Mouse (Mus musculus) embryonic facial prominence, embryonic 11.5 days (tissue): ENCODE results near the gene Fitm2. TPM values are rescaled to one million over a fixed set of nuclear protein-coding genes. Genes with fewer than 3 reads are reported as not detected.
A peak's percentile ranks its signal among the peaks of the same experiment; 100 is the strongest.

ENCODE experiments used
- ATAC-seq: fragments of 200-750 bp; cut with Nextera tagmentation; replicated peaks from 2 replicates; pipeline ENCODE4 v1.8.0; 2017; ENCODE audit warnings: low read depth; ENCODE audit not compliant: insufficient number of reproducible peaks, low FRiP score, low TSS enrichment
- DNase-seq: peaks from one replicate; pipeline ENCODE4 v3.0.0-alpha.2; 2015; ENCODE audit warnings: low spot score
- H3K27ac ChIP-seq: fragments of 300-500 bp; sonication (generic); replicated peaks from 2 replicates; pipeline ENCODE4 v1.5.1; 2014; ENCODE audit warnings: mild to moderate bottlenecking, low read depth, low read length, control low read depth
- H3K27me3 ChIP-seq: fragments of 300-500 bp; sonication (generic); 2 replicates; pipeline ENCODE4 v1.6.1; 2014; ENCODE audit warnings: mild to moderate bottlenecking, low read length, moderate library complexity, mixed read lengths; ENCODE audit not compliant: control insufficient read depth, insufficient read depth
- H3K36me3 ChIP-seq: fragments of 300-500 bp; sonication (generic); replicated peaks from 2 replicates; pipeline ENCODE4 v1.6.1; 2014; ENCODE audit warnings: low read depth, mild to moderate bottlenecking, low read length, moderate library complexity, mixed read lengths; ENCODE audit not compliant: control insufficient read depth, insufficient read depth
- H3K4me1 ChIP-seq: fragments of 300-500 bp; sonication (generic); 2 replicates; pipeline ENCODE4 v1.6.1; 2014; ENCODE audit warnings: low read length, mixed read lengths; ENCODE audit not compliant: control insufficient read depth, insufficient read depth
- H3K4me2 ChIP-seq: fragments of 300-500 bp; sonication (generic); 2 replicates; pipeline ENCODE4 v1.6.1; 2014; ENCODE audit warnings: low read depth, mild to moderate bottlenecking, control low read depth, low read length, moderate library complexity
- H3K4me3 ChIP-seq: fragments of 300-500 bp; sonication (generic); 2 replicates; pipeline ENCODE4 v1.5.1; 2014; ENCODE audit warnings: low read depth, low read length, control low read depth
- H3K9ac ChIP-seq: fragments of 300-500 bp; sonication (generic); replicated peaks from 2 replicates; pipeline ENCODE4 v1.6.1; 2014; ENCODE audit warnings: mild to moderate bottlenecking, control low read depth, low read length
- H3K9me3 ChIP-seq: fragments of 300-500 bp; sonication (generic); replicated peaks from 2 replicates; pipeline ENCODE4 v1.6.1; 2016; ENCODE audit warnings: mild to moderate bottlenecking, low read length, inconsistent platforms, mixed read lengths; ENCODE audit not compliant: control insufficient read depth
- whole genome bisulfite sequencing: fragments of 180-500 bp; shearing (Covaris S2); extraction: QIAGEN DNeasy Blood & Tissue Kit; methylation state at CpG from one replicate; pipeline ENCODE4 v1.1.7; 2014; 5-methylcytosine and 5-hydroxymethylcytosine counted together
- polyA plus RNA-seq: library from polyadenylated mRNA; unstranded; fragments of >200 nt; fragmentation: Nextera tagmentation; extraction: Ambion mirVana; gene quantifications from 2 replicates; pipeline ENCODE4 v1.2.1, GENCODE M21; 2014

The Fitm2 gene
- polyA plus RNA-seq, 1 experiment from 2014 or later = 9.0 TPM

DNA sequence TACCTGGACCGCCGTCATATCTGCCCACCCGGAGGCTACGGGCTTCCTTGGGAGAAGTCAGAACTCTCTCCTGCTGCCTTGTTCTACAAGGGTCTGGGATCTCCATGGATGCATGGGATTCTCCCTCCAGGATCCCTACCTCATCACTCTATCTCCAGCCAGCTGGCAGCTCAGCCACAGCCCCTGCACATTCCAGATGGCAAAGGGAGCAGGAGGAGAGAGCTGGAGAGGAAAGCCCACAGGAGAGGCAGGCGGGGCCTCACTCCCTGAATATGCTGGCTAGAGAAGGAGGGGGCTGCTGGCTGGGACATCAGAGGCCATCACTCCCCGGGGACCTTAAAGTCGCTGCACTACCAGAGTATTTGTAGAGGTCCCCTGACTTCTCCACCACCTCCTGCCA lies 18.9 kb upstream of the Fitm2 start:
- Histone ChIP-seq H3K27me3 (no peaks in the 10 kb centered on the region), H3K9me3 (no peaks in the 10 kb centered on the region), H3K9ac (no peak overlapping the region; the same call in 1 of the 2 replicates), H3K4me3 (no peak overlapping the region), H3K4me2 (no peak overlapping the region), H3K36me3 (no peaks in the 10 kb centered on the region), H3K4me1 (no peaks in the 10 kb centered on the region), H3K27ac (no peak overlapping the region)
- ATAC-seq = no peak; the same call in 1 of the 2 replicates
- no peak for DNase-seq
- 68% methylated on average over 7 of the region's 7 CpGs for WGBS

DNA sequence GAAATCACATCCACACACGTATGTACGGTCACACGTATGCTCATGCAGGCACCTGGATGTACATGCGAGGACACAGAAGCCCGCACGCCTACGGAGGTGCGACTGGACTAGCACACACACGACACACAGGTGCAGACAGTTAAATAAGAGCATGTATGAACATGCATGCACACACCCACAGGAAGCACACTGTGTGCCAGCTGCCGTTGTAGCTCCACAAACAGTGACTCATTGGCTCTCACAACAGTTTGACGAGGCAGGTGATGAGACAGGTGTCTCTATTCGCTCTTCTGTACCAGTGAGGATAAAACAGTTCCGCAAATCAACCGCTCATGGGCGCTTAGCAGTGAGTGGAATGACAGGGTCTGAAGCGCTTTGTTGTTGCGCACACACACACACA lies 18.2 kb upstream of the Fitm2 start:
- WGBS = 92% methylated on average over 17 of the region's 17 CpGs
- Histone ChIP-seq H3K36me3 (no peaks in the 10 kb centered on the region), H3K27me3 (no peaks in the 10 kb centered on the region), H3K27ac (no peak overlapping the region), H3K4me2 (no peak overlapping the region), H3K9ac (no peak overlapping the region), H3K9me3 (no peaks in the 10 kb centered on the region), H3K4me1 (no peaks in the 10 kb centered on the region), H3K4me3 (no peak overlapping the region)
- ATAC-seq = no peak
- DNase-seq = no peak

DNA sequence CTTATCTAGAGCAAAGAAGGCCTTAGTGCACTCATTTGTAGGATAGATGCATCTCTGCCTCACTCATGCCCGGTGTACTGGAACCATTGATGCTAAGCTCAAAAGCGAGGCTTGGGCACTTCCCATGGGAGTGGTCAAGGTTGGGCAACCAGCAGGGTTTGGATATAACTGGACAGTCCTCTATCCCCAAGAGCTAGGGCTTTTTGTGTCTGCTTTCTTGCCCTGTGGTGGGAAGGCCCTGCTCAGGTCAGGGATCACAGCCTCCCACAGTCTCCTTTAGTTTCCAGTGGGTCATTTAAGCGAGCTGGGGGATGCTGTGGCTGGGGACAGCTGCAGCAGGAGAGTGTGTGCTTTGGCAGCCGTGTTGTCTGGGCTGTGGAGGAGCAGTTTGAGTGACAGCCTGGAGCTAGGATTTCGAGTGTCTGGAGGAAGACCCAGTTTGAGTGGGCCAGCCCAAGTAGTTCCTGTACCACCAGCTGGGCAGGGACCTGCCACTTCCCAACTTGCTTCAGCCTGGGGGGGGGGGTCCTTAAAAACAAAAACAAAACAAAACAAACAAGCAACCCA lies 17.4 kb upstream of the Fitm2 start:
- Histone ChIP-seq H3K36me3 (no peaks in the 10 kb centered on the region), H3K27ac (no peak overlapping the region), H3K27me3 (no peaks in the 10 kb centered on the region), H3K4me2 (no peak overlapping the region), H3K9me3 (no peaks in the 10 kb centered on the region), H3K4me3 (no peak overlapping the region), H3K4me1 (no peaks in the 10 kb centered on the region), H3K9ac (no peak overlapping the region)
- no peak for DNase-seq
- 60% methylated on average over 5 of the region's 5 CpGs for WGBS
- ATAC-seq = 0 out of 2 replicates have a peak, but pooled peaks have one; percentile 62

DNA sequence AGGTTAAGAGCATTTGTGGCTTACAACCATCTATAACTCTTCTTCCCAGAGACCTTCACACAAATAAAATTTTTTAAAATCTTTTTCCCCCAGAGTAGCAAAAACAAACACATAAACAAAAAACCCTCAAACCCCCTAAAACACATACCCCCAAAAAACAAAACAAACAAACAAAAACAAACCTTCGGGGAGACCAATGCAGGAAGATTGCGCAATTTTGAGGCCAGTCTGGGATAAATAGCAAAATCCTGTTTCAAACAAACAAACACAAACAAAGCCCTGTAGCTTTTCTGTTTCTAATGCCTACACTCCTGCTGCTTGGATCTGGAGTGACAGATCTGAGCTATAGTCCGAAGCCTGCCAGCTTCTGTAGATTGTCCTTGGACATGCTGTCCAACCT lies 14.9 kb upstream of the Fitm2 start:
- ATAC-seq = no peak
- no peaks in the 10 kb centered on the region for H3K27me3 ChIP-seq
- H3K9me3 ChIP-seq = no peaks in the 10 kb centered on the region
- DNase-seq = no peak
- no peak overlapping the region for H3K9ac ChIP-seq
- H3K36me3 ChIP-seq = no peaks in the 10 kb centered on the region
- H3K4me3 ChIP-seq = no peak overlapping the region
- no peak overlapping the region for H3K27ac ChIP-seq
- no peak overlapping the region for H3K4me2 ChIP-seq
- 80% methylated on average over 3 of the region's 3 CpGs for WGBS
- H3K4me1 ChIP-seq = no peaks in the 10 kb centered on the region

DNA sequence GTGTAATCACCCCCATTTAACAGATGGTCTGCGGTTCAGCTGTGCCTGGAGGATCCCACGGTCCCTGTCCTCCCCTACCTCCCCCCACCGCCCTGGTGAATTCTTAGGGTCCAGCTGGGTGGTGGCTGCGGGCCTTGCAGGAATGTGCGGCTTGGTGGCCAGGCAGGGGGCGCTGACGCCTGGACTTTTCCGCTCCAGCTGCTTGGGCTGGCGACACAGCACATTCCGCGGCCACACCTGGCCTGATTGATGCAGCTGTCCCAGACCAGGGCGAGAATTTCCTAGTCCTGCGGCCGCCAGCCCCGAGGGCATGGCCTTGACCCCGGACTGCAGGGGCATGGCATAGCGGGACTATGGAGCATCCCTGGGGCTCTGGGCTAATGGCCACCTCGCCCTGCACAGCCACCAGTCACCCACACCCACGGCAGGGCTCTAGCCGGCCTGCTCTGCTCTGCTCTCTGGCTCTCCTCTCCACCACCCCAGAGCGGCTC lies 9.2 kb upstream of the Fitm2 start:
- WGBS = under 1% methylated on average over 21 of the region's 21 CpGs
- peak overlapping the region; percentile 12 for H3K4me3 ChIP-seq
- 0 out of 2 replicates have a peak, but pooled peaks have one; percentile 65 for ATAC-seq
- H3K9me3 ChIP-seq = no peaks in the 10 kb centered on the region
- H3K27ac ChIP-seq = no peak overlapping the region
- H3K4me2 ChIP-seq = peak overlapping the region; percentile 28
- DNase-seq = peak; percentile 48
- no peaks in the 10 kb centered on the region for H3K36me3 ChIP-seq
- H3K27me3 ChIP-seq = peaks cover 3% of the 10 kb centered on the region; the same call in 1 of the 2 replicates
- peak overlapping the region; percentile 10; the same call in 1 of the 2 replicates for H3K9ac ChIP-seq
- H3K4me1 ChIP-seq = no peaks in the 10 kb centered on the region

DNA sequence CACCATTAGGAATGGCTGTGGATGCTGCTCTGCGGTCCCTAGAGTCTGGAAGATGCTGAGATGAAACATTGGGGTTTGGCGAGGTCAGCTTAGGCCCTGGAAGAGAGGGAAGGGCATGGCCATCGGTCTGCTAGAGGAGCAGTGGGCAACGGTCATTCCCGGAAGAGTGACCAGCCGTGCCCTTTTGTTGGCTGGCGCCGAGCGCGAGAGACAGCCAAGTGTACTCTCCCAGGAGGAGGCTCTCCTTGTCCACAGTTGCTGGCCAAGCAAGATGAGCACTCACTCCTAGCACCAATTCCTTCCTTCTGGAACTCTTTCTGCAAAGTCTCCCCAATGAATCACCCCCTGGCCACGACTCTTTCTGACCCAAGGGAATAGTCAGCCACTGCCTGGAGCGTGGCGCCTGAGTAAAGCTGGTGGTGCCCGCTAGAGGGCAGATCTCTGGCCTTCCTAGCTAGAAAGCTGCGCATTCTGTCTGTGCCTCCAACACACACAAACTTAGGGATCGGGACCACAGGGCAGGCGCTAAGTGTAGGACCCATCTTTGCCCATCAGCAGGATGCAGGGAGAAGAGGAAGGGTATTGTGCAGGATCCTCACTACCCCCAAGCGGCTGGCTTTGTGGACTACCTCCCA lies 7.9 kb upstream of the Fitm2 start:
- peaks cover 3% of the 10 kb centered on the region; the same call in 1 of the 2 replicates for H3K27me3 ChIP-seq
- ATAC-seq (no peak), DNase-seq (peak; percentile 23)
- H3K36me3 ChIP-seq = no peaks in the 10 kb centered on the region
- no peak overlapping the region for H3K4me2 ChIP-seq
- H3K4me1 ChIP-seq = no peaks in the 10 kb centered on the region
- H3K4me3 ChIP-seq = no peak overlapping the region
- no peak overlapping the region for H3K9ac ChIP-seq
- H3K27ac ChIP-seq = no peak overlapping the region
- WGBS = 47% methylated on average over 18 of the region's 18 CpGs
- H3K9me3 ChIP-seq = no peaks in the 10 kb centered on the region

DNA sequence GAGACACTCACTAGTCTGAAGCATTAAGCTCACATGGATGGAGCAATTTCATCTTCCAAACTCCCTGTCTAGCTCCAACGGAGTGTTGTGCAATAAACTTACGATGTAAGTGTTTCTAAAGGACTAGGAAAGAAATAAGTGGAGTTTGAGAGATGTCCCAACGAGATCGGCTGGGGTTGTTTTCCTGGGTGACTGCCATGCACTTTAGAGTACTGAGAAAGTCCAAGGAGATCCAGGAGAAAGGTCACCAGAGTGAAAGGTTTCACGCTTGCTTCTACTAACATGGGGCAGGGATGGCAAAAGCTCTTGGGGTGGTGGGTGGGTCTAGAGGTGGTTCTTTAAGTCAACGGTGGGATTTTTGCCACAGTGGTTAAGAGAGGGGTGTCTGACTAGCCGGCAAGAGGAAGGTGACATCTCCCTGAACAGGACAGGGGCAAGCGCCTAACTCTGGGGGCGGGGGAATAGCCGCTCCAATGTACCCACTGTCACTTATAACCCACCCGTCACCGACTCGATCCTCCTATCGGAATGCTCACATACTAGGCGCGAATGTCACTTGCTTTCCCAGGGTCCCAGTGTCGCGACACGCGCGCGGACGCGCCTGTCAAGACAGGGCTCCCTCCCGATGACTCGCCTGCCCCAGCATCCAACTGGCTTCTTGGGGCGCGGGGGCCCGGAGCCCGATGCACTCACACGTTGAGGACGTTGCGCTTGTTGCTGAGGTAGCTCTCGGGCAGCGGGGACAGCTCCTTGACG lies 541 bp downstream of the Fitm2 start:
- peak; percentile 47; the same call in 1 of the 2 replicates for ATAC-seq
- H3K27ac ChIP-seq = peak overlapping the region; percentile 13; the same call in 1 of the 2 replicates
- WGBS = 6% methylated on average over 36 of the region's 36 CpGs

DNA sequence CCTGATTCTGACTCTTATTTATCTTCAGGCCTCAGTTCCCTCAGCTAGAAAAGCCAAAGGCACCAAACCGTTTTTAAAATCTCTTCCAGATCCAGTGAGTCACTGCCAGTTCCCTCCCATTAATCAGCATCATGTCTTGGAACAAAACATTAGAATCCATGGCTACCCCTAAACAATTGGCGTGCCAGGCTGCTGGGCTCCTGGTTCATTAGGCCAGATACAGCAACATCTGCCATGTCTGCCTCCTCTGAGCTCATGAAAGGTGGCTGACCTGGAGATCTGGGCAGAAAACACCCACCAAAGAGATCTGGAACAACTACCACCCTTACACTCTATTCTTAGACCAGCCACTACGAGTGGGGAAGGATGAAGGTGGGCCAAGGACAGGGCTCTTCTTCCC lies 1.3 kb downstream of the Fitm2 start:
- WGBS = 87% methylated on average over 3 of the region's 3 CpGs
- DNase-seq (no peak), ATAC-seq (no peak)
- Histone ChIP-seq H3K4me3 (no peak overlapping the region), H3K9me3 (no peaks in the 10 kb centered on the region), H3K4me2 (no peak overlapping the region), H3K36me3 (no peaks in the 10 kb centered on the region), H3K27ac (no peak overlapping the region), H3K9ac (no peak overlapping the region), H3K4me1 (no peaks in the 10 kb centered on the region), H3K27me3 (no peaks in the 10 kb centered on the region)

More for the DNA sequence above, 541 bp downstream of the Fitm2 start:
- Histone ChIP-seq H3K4me3 (peak overlapping the region; percentile 85), H3K9ac (peak overlapping the region; percentile 82), H3K4me1 (no peaks in the 10 kb centered on the region), H3K9me3 (no peaks in the 10 kb centered on the region), H3K27me3 (no peaks in the 10 kb centered on the region), H3K36me3 (no peaks in the 10 kb centered on the region), H3K4me2 (peak overlapping the region; percentile 79)
- no peak for DNase-seq
